Mouse (Mus musculus) heart, postnatal 0 days (tissue): ENCODE results near the gene Nrcam.

Experiments used
- CTCF ChIP-seq: IDR thresholded peaks from 2 replicates; pipeline ENCODE4 v1.5.1; 2016; ENCODE audit warnings: antibody characterized with exemption, control low read depth, low read depth
- EP300 ChIP-seq: IDR thresholded peaks from 2 replicates; pipeline ENCODE4 v1.6.1; 2016; ENCODE audit warnings: antibody characterized with exemption, low read depth

DNA sequence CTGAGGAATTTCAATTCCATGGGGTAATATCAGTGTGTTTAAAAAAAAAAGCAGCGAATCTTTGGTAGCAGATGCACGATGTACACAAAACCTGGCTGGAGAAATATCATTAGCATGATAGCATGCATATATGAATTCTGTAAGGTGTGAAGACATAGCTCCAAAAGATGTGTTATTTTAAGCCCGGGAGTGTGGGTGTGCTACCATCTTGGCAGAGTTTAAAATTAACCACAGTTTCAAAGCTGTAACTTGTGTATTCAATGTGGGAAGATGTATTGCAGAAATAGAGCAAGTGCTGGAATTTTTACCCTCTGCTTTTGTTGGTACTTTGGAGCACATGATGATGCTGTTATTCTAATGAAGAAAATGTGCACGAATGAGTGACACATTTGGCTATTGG lies 81.1 kb downstream of the Nrcam start:
- TF ChIP-seq CTCF, result no peak
- TF ChIP-seq EP300, result no peak
